Mouse (Mus musculus): ENCODE measurements around the gene Ckap2l.

Gene Ckap2l

GRCm38 (mm10) chr2:129263073-129263472, 33.9 kb downstream of the Ckap2l start:
- no peak for DNase-seq (ENCODE audit: low spot score)

GRCm38 (mm10) chr2:129261151-129261794, 35.7 kb downstream of the Ckap2l start:
- DNase-seq (ENCODE audit: low spot score), result no peak

- no peak for DNase-seq (ENCODE audit: low spot score)
Observed at GRCm38 (mm10) chr2:129260646-129261045, 36.4 kb downstream of the Ckap2l start.

GRCm38 (mm10) chr2:129258475-129259211, 38.4 kb downstream of the Ckap2l start:
- DNase-seq (ENCODE audit: low spot score), result peak; percentile 78

GRCm38 (mm10) chr2:129258056-129258455, 39.0 kb downstream of the Ckap2l start:
- no peak for DNase-seq (ENCODE audit: low spot score)

GRCm38 (mm10) chr2:129256006-129256405, 41.0 kb downstream of the Ckap2l start:
- no peak for DNase-seq (ENCODE audit: low spot score)

- no peak for DNase-seq (ENCODE audit: low spot score)
Observed at GRCm38 (mm10) chr2:129254076-129254475, 42.9 kb downstream of the Ckap2l start.

- DNase-seq (ENCODE audit: low spot score), result no peak
Observed at GRCm38 (mm10) chr2:129253631-129253970, 43.4 kb downstream of the Ckap2l start.

GRCm38 (mm10) chr2:129252836-129253630, 44.0 kb downstream of the Ckap2l start:
- no peak for DNase-seq (ENCODE audit: low spot score)

- DNase-seq (ENCODE audit: low spot score), result no peak
Observed at GRCm38 (mm10) chr2:129249321-129249720, 47.7 kb downstream of the Ckap2l start.

GRCm38 (mm10) chr2:129247707-129248121, 49.3 kb downstream of the Ckap2l start:
- DNase-seq (ENCODE audit: low spot score), result no peak

- no peak for DNase-seq (ENCODE audit: low spot score)
Observed at GRCm38 (mm10) chr2:129246924-129247323, 50.1 kb downstream of the Ckap2l start.

GRCm38 (mm10) chr2:129246436-129246835, 50.6 kb downstream of the Ckap2l start:
- no peak for DNase-seq (ENCODE audit: low spot score)

- no peak for DNase-seq (ENCODE audit: low spot score)
Observed at GRCm38 (mm10) chr2:129245618-129246017, 51.4 kb downstream of the Ckap2l start.

- DNase-seq (ENCODE audit: low spot score), result no peak
Observed at GRCm38 (mm10) chr2:129244446-129245120, 52.4 kb downstream of the Ckap2l start.

GRCm38 (mm10) chr2:129243786-129244185, 53.2 kb downstream of the Ckap2l start:
- peak; percentile 24 for DNase-seq (ENCODE audit: low spot score)

GRCm38 (mm10) chr2:129243005-129243404, 54.0 kb downstream of the Ckap2l start:
- no peak for DNase-seq (ENCODE audit: low spot score)

- DNase-seq (ENCODE audit: low spot score), result no peak
Observed at GRCm38 (mm10) chr2:129241845-129242833, 54.9 kb downstream of the Ckap2l start.

GRCm38 (mm10) chr2:129240726-129241432, 56.1 kb downstream of the Ckap2l start:
- DNase-seq (ENCODE audit: low spot score), result peak; percentile 16

- DNase-seq (ENCODE audit: low spot score), result no peak
Observed at GRCm38 (mm10) chr2:129236526-129236925, 60.5 kb downstream of the Ckap2l start.
